Mouse (Mus musculus) ES-Bruce4 (cell line): Measurements from ENCODE around the gene Ugt1a10. TPM values are rescaled to one million over a fixed set of nuclear protein-coding genes. Genes with fewer than 3 reads are reported as not detected.
"Not testable (repeated sequence)": the region's sequence is repeated elsewhere in the genome, so short reads cannot be mapped to it uniquely, and the experiment has no call there.

Source experiments
- H3K27ac ChIP-seq: 2 replicates; pipeline ENCODE4 v1.5.1; 2012; ENCODE audit warnings: low read length, inconsistent platforms; ENCODE audit not compliant: insufficient read depth
- H3K27me3 ChIP-seq: 2 replicates; pipeline ENCODE4 v1.6.1; 2012; ENCODE audit warnings: mild to moderate bottlenecking, low read length, inconsistent platforms; ENCODE audit not compliant: control insufficient read depth, poor library complexity, insufficient read depth, severe bottlenecking
- H3K36me3 ChIP-seq: 2 replicates; pipeline ENCODE4 v1.6.1; 2012; ENCODE audit warnings: inconsistent platforms, mild to moderate bottlenecking, low read length, moderate library complexity; ENCODE audit not compliant: control insufficient read depth, poor library complexity, insufficient read depth, severe bottlenecking
- H3K4me1 ChIP-seq: one replicate; pipeline ENCODE4 v1.8.1; 2011; ENCODE audit warnings: low read length; ENCODE audit not compliant: control insufficient read depth, insufficient read depth
- H3K4me3 ChIP-seq: 2 replicates; pipeline ENCODE4 v1.5.1; 2011; ENCODE audit warnings: low read depth, mild to moderate bottlenecking, low read length
- H3K9ac ChIP-seq: 2 replicates; pipeline ENCODE4 v1.6.1; 2012; ENCODE audit warnings: low read depth, mild to moderate bottlenecking, inconsistent platforms; ENCODE audit not compliant: poor library complexity, severe bottlenecking
- H3K9me3 ChIP-seq: replicated peaks from 2 replicates; pipeline ENCODE4 v1.6.1; 2012; ENCODE audit warnings: mild to moderate bottlenecking, low read length, inconsistent platforms; ENCODE audit not compliant: control insufficient read depth, poor library complexity, insufficient read depth, severe bottlenecking
- CTCF ChIP-seq: IDR thresholded peaks from one replicate; pipeline ENCODE4 v1.8.1; 2011; ENCODE audit warnings: low read depth, low read length
- EP300 ChIP-seq: IDR thresholded peaks from 2 replicates; pipeline ENCODE4 v1.6.1; 2011; ENCODE audit warnings: low read depth, low read length; ENCODE audit not compliant: insufficient read depth
- POLR2A ChIP-seq: IDR thresholded peaks from one replicate; pipeline ENCODE4 v1.8.1; 2011; ENCODE audit warnings: low read length; ENCODE audit not compliant: insufficient read depth
- polyA plus RNA-seq: library from polyadenylated mRNA; stranded (reverse); fragments of >200 nt; gene quantifications from 2 replicates; pipeline ENCODE4 v1.2.4, GENCODE M21; 2011; ENCODE audit warnings: low read depth; ENCODE audit not compliant: missing spikeins, insufficient read depth, insufficient read length

Gene Ugt1a10
- polyA plus RNA-seq, 1 experiment = not detected

DNA sequence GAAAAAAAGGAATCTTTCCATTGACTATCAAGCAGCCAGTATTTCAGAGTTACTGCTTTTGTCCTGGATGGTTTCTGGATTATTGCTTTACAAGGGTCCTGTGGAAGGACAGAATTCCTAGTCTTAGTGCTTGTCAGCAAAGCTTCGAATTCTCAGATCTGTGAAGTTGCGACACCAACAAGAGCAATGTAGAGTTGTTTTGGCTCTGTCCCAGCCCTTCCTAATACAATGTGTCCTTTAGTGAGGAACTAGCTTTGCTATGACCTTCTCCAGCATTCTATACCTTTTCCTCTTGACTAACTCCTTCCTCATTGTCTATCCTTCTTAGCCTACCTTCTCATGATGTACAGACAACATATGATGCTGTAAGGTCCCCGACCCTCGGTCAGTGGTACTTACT is 41.0 kb upstream of the Ugt1a10 start:
- Histone ChIP-seq H3K27me3 (no peaks in the 10 kb centered on the region), H3K4me1 (no peaks in the 10 kb centered on the region), H3K9ac (no peak overlapping the region), H3K36me3 (no peaks in the 10 kb centered on the region), H3K4me3 (no peak overlapping the region), H3K27ac (no peak overlapping the region), H3K9me3 (no peaks in the 10 kb centered on the region; the same call in 1 of the 2 replicates)
- TF ChIP-seq POLR2A (no peak), CTCF (no peak), EP300 (no peak)

- Histone ChIP-seq H3K4me3 (no peak overlapping the region), H3K4me1 (no peaks in the 10 kb centered on the region), H3K9me3 (no peaks in the 10 kb centered on the region; the same call in 1 of the 2 replicates), H3K36me3 (no peaks in the 10 kb centered on the region), H3K27ac (no peak overlapping the region), H3K9ac (no peak overlapping the region), H3K27me3 (no peaks in the 10 kb centered on the region)
- TF ChIP-seq EP300 (no peak), POLR2A (no peak), CTCF (no peak)
Observed at GRCm38 (mm10) chr1:88014671-88015070, 40.5 kb upstream of the Ugt1a10 start.

DNA sequence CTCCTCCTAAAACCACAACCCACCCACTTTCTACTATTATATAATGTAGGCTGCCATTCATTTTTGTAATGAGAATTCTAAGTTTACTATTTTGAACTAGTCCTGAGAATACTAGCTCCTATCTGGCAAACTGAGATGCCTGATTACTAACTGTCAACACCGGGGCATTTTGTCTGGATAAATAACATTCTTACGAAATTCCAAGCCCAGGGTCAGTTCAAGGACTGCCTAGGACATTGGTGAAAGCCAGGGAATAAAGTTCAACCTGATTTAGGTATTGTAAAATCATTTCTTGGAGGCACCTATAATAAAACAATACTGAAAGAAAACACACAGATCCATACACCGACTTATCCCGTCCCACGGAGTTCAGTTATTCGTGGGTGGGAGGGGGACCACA is 39.8 kb upstream of the Ugt1a10 start:
- Histone ChIP-seq H3K4me3 (no peak overlapping the region), H3K4me1 (no peaks in the 10 kb centered on the region), H3K27ac (no peak overlapping the region), H3K27me3 (no peaks in the 10 kb centered on the region), H3K36me3 (no peaks in the 10 kb centered on the region), H3K9ac (no peak overlapping the region), H3K9me3 (no peaks in the 10 kb centered on the region; the same call in 1 of the 2 replicates)
- TF ChIP-seq EP300 = no peak
- TF ChIP-seq CTCF = no peak
- no peak for TF ChIP-seq POLR2A

- H3K27me3 ChIP-seq, H3K36me3 ChIP-seq, H3K9ac ChIP-seq, H3K9me3 ChIP-seq, H3K27ac ChIP-seq, H3K4me3 ChIP-seq, H3K4me1 ChIP-seq: not testable (repeated sequence)
Observed at GRCm38 (mm10) chr1:88025244-88025643, 29.9 kb upstream of the Ugt1a10 start.

DNA sequence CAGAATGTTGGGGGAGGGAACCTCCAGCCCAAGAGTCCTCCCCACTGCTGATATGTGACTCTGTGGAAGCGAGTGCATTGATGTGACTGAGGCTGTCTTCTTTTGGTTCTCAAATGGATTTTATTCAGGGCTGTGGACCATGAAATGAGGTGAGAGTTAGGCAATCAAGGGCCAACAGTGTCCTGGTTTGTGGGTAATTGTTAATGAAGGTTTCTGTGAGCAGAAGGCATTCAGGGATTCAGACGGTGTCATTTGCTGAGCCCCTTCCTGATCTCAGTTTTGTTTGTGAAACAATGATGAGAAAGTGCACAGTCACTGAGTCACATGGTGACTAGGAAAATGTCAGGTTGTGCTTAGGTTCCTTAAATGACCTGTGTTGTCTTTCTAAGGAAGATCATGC is 12.1 kb upstream of the Ugt1a10 start:
- H3K36me3 ChIP-seq, H3K4me1 ChIP-seq, H3K9me3 ChIP-seq, H3K4me3 ChIP-seq, H3K27ac ChIP-seq, H3K9ac ChIP-seq, H3K27me3 ChIP-seq: not testable (repeated sequence)

DNA sequence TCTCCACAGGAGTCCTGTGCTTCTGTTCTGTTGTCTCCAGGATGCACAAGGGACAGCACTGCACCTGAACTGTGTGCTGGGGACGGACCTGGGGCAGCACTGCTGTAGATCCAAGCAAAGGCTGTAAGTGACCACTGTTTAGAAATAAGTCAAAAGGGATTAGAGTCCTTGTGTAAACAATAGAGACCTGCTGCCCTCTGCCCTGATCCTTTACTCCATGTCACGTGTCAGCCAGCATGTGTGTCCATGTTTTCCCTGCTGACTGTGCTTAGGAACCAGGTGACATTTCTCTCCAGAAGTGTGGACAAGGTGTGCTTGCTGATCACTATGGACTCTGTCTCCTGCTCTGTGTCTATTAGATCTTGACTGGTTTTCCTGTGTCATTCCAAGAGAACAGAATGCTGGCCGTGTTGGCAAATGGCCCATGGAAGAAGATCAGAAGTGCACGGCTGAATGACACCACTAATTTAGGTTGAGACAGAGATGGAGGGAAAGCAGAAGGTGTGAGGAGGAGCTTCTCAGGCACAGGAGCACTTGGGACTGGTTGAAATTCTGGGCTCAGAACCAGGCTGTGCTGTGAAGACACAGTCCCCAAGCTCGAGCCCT is 10.3 kb upstream of the Ugt1a10 start:
- not testable (repeated sequence) for H3K4me3 ChIP-seq, H3K9me3 ChIP-seq, H3K9ac ChIP-seq, H3K4me1 ChIP-seq, H3K27ac ChIP-seq, H3K36me3 ChIP-seq, H3K27me3 ChIP-seq

DNA sequence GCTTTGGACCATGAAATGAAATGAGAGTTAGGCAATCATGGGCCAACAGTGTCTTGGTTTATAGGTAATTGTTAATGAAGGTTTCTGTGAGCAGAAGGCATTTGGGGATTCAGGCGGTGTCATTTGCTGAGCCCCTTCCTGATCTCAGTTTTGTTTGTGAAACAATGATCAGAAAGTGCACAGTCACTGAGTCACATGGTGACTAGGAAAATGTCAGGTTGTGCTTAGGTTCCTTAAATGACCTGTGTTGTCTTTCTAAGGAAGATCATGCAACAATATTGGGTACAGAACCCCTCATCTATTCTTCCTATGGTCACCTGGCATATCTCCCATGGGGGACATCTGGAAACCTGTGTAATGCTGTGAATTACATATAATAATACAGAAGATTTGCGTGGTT is 7.8 kb upstream of the Ugt1a10 start:
- H3K9ac ChIP-seq, H3K4me1 ChIP-seq, H3K27me3 ChIP-seq, H3K27ac ChIP-seq, H3K36me3 ChIP-seq, H3K9me3 ChIP-seq, H3K4me3 ChIP-seq: not testable (repeated sequence)

GRCm38 (mm10) chr1:88066472-88067102 is 11.4 kb downstream of the Ugt1a10 start:
- not testable (repeated sequence) for H3K4me3 ChIP-seq, H3K4me1 ChIP-seq, H3K9me3 ChIP-seq, H3K9ac ChIP-seq, H3K27ac ChIP-seq, H3K36me3 ChIP-seq, H3K27me3 ChIP-seq
